Mouse (Mus musculus) E14TG2a.4 (cell line): ENCODE results near the gene Sult5a1.

Experiments
- H3K27me3 ChIP-seq: 2 replicates; pipeline ENCODE4 v1.6.1; 2014; ENCODE audit warnings: low read length, control low read depth; ENCODE audit not compliant: insufficient read depth
- H3K36me3 ChIP-seq: 2 replicates; pipeline ENCODE4 v1.6.1; 2014; ENCODE audit warnings: low read length, control low read depth; ENCODE audit not compliant: insufficient read depth
- H3K4me1 ChIP-seq: replicated peaks from 2 replicates; pipeline ENCODE4 v1.6.1; 2014; ENCODE audit warnings: low read depth, low read length, control low read depth
- H3K4me3 ChIP-seq: replicated peaks from 2 replicates; pipeline ENCODE4 v1.5.1; 2014; ENCODE audit warnings: mild to moderate bottlenecking, low read length
- H3K9me3 ChIP-seq: 2 replicates; pipeline ENCODE4 v1.6.1; 2014; ENCODE audit warnings: low read length, control low read depth
- CTCF ChIP-seq: conservative IDR thresholded peaks from 2 replicates; pipeline ENCODE4 v1.5.1; 2014; ENCODE audit warnings: low read length
- NANOG ChIP-seq: IDR thresholded peaks from 2 replicates; pipeline ENCODE4 v1.6.1; 2014; ENCODE audit warnings: borderline replicate concordance, low read length, mixed read lengths
- POU5F1 ChIP-seq: IDR thresholded peaks from 2 replicates; pipeline ENCODE4 v1.6.1; 2014; ENCODE audit warnings: low read length, borderline replicate concordance

Gene Sult5a1

GRCm38 (mm10) chr8:123188006-123188405 lies 29.9 kb upstream of the Sult5a1 start:
- TF ChIP-seq POU5F1 = no peak
- TF ChIP-seq NANOG = no peak
- no peak for TF ChIP-seq CTCF
- H3K4me1 ChIP-seq = peaks cover 57% of the 10 kb centered on the region
- H3K27me3 ChIP-seq = no peaks in the 10 kb centered on the region
- H3K4me3 ChIP-seq = no peak overlapping the region
- no peaks in the 10 kb centered on the region for H3K36me3 ChIP-seq
- no peaks in the 10 kb centered on the region for H3K9me3 ChIP-seq

GRCm38 (mm10) chr8:123185566-123186409 lies 27.7 kb upstream of the Sult5a1 start, which contains the start of gene Dpep1:
Gene Dpep1 (plus strand): TSS chr8:123186242.
- Histone ChIP-seq H3K4me3 (no peak within 1 kb of the TSS), H3K36me3 (no peaks in the 10 kb centered on the region), H3K9me3 (peaks cover 1% of the 10 kb centered on the region), H3K4me1 (peaks cover 39% of the 10 kb centered on the region), H3K27me3 (no peaks in the 10 kb centered on the region)
- TF ChIP-seq CTCF = no peak
- no peak for TF ChIP-seq NANOG
- no peak for TF ChIP-seq POU5F1

GRCm38 (mm10) chr8:123181391-123181790 lies 23.3 kb upstream of the Sult5a1 start:
- Histone ChIP-seq H3K4me1 (peaks cover 11% of the 10 kb centered on the region), H3K4me3 (no peak overlapping the region), H3K36me3 (no peaks in the 10 kb centered on the region), H3K27me3 (no peaks in the 10 kb centered on the region), H3K9me3 (peaks cover 45% of the 10 kb centered on the region)
- no peak for TF ChIP-seq CTCF
- no peak for TF ChIP-seq NANOG
- TF ChIP-seq POU5F1 = no peak

GRCm38 (mm10) chr8:123156070-123156773 lies 1.9 kb downstream of the Sult5a1 start:
- H3K27me3 ChIP-seq = no peaks in the 10 kb centered on the region
- H3K9me3 ChIP-seq = no peaks in the 10 kb centered on the region
- no peak for TF ChIP-seq CTCF
- no peak for TF ChIP-seq POU5F1
- TF ChIP-seq NANOG = no peak

GRCm38 (mm10) chr8:123155177-123155576 lies 2.9 kb downstream of the Sult5a1 start:
- H3K36me3 ChIP-seq = no peaks in the 10 kb centered on the region; the same call in 1 of the 2 replicates
- no peak for TF ChIP-seq POU5F1
- no peak for TF ChIP-seq CTCF
- TF ChIP-seq NANOG = no peak
- H3K9me3 ChIP-seq = no peaks in the 10 kb centered on the region
- H3K27me3 ChIP-seq = no peaks in the 10 kb centered on the region
- no peak overlapping the region for H3K4me3 ChIP-seq
- peaks cover 40% of the 10 kb centered on the region for H3K4me1 ChIP-seq

More at GRCm38 (mm10) chr8:123156070-123156773, 1.9 kb downstream of the Sult5a1 start:
- Histone ChIP-seq H3K36me3 (no peaks in the 10 kb centered on the region; the same call in 1 of the 2 replicates), H3K4me1 (peaks cover 40% of the 10 kb centered on the region), H3K4me3 (no peak overlapping the region)

GRCm38 (mm10) chr8:123150737-123151171 lies 7.4 kb downstream of the Sult5a1 start:
- Histone ChIP-seq H3K9me3 (no peaks in the 10 kb centered on the region), H3K4me1 (peaks cover 22% of the 10 kb centered on the region), H3K27me3 (no peaks in the 10 kb centered on the region), H3K36me3 (no peaks in the 10 kb centered on the region; the same call in 1 of the 2 replicates), H3K4me3 (no peak overlapping the region)
- TF ChIP-seq CTCF (no peak), POU5F1 (no peak), NANOG (no peak)

GRCm38 (mm10) chr8:123146390-123146789 lies 11.7 kb downstream of the Sult5a1 start:
- Histone ChIP-seq H3K9me3 (peaks cover 24% of the 10 kb centered on the region), H3K36me3 (no peaks in the 10 kb centered on the region), H3K4me3 (no peak overlapping the region), H3K4me1 (peaks cover 11% of the 10 kb centered on the region), H3K27me3 (no peaks in the 10 kb centered on the region)
- TF ChIP-seq POU5F1 (no peak), CTCF (no peak), NANOG (no peak)

- TF ChIP-seq NANOG (no peak), CTCF (no peak; the same call in 1 of the 2 replicates), POU5F1 (no peak)
- Histone ChIP-seq H3K9me3 (peaks cover 35% of the 10 kb centered on the region), H3K4me1 (peaks cover 11% of the 10 kb centered on the region), H3K27me3 (no peaks in the 10 kb centered on the region), H3K4me3 (no peak overlapping the region), H3K36me3 (no peaks in the 10 kb centered on the region)
Measured at GRCm38 (mm10) chr8:123145279-123145678, 12.8 kb downstream of the Sult5a1 start.
